9 mouse cellular contexts compared by ENCODE assay signal in the genomic region with DNA sequence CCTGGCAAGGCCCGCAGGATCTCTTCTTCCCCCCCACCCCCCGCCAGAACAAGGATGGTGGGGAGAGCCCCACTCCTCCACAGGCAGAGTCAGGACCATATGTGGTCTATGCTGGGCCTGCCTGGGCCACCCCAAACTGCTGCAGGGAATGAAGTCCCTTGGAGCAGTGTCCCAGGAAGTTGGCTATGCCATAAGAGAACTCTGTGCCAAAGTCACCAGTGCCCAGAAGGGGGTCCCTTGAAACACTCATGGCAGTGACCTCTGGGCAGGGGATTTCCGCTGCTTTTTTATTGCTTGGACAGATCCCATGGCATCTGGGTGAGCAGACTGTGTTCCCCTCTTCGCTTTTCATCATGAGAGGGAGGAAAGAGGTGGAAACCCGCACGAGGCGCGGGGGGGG. TPM values are rescaled to one million over a fixed set of nuclear protein-coding genes. Genes with fewer than 3 reads are reported as not detected.
A peak's percentile ranks its signal among the peaks of the same experiment; 100 is the strongest.
DNase-seq lines count a peak whose midpoint lies in the region; ATAC-seq lines count a peak whose summit lies in the region.
"Had no signal": no experiment of that assay in that cellular context is flagged by ENCODE, and none has a peak within 500 bp of the region (broad histone marks: within the 10 kb centered on the region; RNA-seq: fewer than 3 reads in every experiment).

No protein-coding gene starts in this region.

- 66% methylated on average over 7 of the region's 8 CpGs for WGBS in heart, embryonic 10.5 days
- WGBS in midbrain, embryonic 11.5 days: 62% methylated on average over 6 of the region's 8 CpGs
- 59% methylated on average over 8 of the region's 8 CpGs for WGBS in midbrain, embryonic 14.5 days
- 62% methylated on average over 7 of the region's 8 CpGs for WGBS in hindbrain, embryonic 15.5 days
- 67% methylated on average over 6 of the region's 8 CpGs for WGBS in neural tube, embryonic 15.5 days

- H3K36me3 ChIP-seq in heart, embryonic 10.5 days: peaks cover 15% of the 10 kb centered on the region
- peaks cover 4% of the 10 kb centered on the region; the same call in 1 of the 2 replicates for H3K36me3 ChIP-seq in midbrain, embryonic 11.5 days (ENCODE audit: control insufficient read depth, insufficient read depth, low read length)
- peaks cover 17% of the 10 kb centered on the region for H3K36me3 ChIP-seq in midbrain, embryonic 14.5 days (ENCODE audit: control insufficient read depth, insufficient read depth, low read length)
- no peaks in the 10 kb centered on the region for H3K36me3 ChIP-seq in hindbrain, embryonic 15.5 days
- H3K36me3 ChIP-seq in neural tube, embryonic 15.5 days: no peaks in the 10 kb centered on the region

- H3K4me3 ChIP-seq in heart, embryonic 10.5 days: no peak overlapping the region
- H3K4me3 ChIP-seq in midbrain, embryonic 11.5 days (ENCODE audit: low read depth, low read length): no peak overlapping the region
- no peak overlapping the region for H3K4me3 ChIP-seq in midbrain, embryonic 14.5 days (replicated peaks; ENCODE audit: low read depth, low read length)
- H3K4me3 ChIP-seq in hindbrain, embryonic 15.5 days: no peak overlapping the region
- no peak overlapping the region for H3K4me3 ChIP-seq in neural tube, embryonic 15.5 days (replicated peaks)
- H3K4me3 ChIP-seq: limb, embryonic 12.5 days had no signal

- no peaks in the 10 kb centered on the region for H3K9me3 ChIP-seq in heart, embryonic 10.5 days
- H3K9me3 ChIP-seq in midbrain, embryonic 11.5 days (ENCODE audit: control insufficient read depth, low read length): no peaks in the 10 kb centered on the region
- H3K9me3 ChIP-seq in midbrain, embryonic 14.5 days (ENCODE audit: control insufficient read depth, low read length): no peaks in the 10 kb centered on the region
- no peaks in the 10 kb centered on the region for H3K9me3 ChIP-seq in hindbrain, embryonic 15.5 days
- no peaks in the 10 kb centered on the region for H3K9me3 ChIP-seq in neural tube, embryonic 15.5 days (replicated peaks)
- H3K9me3 ChIP-seq: limb, embryonic 12.5 days had no signal

- DNase-seq in heart, embryonic 10.5 days (ENCODE audit: low spot score): no peak
- DNase-seq in heart, postnatal 25 days (ENCODE audit: low spot score): no peak
- no peak for DNase-seq in midbrain, embryonic 11.5 days (ENCODE audit: low spot score, missing footprints)
- no peak for DNase-seq in midbrain, embryonic 14.5 days
- no peak for DNase-seq in spleen, postnatal 36 days (ENCODE audit: low spot score in 2 of 2)
- DNase-seq: spleen, adult 18-20 months had no signal

- no peak for ATAC-seq in midbrain, embryonic 11.5 days (ENCODE audit: low FRiP score)
- no peak for ATAC-seq in midbrain, embryonic 14.5 days (ENCODE audit: low FRiP score, low TSS enrichment)
- no peak for ATAC-seq in hindbrain, embryonic 15.5 days (ENCODE audit: low FRiP score, low read depth)
- no peak for ATAC-seq in neural tube, embryonic 15.5 days (ENCODE audit: low FRiP score)

- no peak overlapping the region for H3K4me2 ChIP-seq in midbrain, embryonic 11.5 days
- H3K4me2 ChIP-seq in midbrain, embryonic 14.5 days (ENCODE audit: low read length): no peak overlapping the region
- no peak overlapping the region for H3K4me2 ChIP-seq in hindbrain, embryonic 15.5 days
- no peak overlapping the region; the same call in 1 of the 2 replicates for H3K4me2 ChIP-seq in neural tube, embryonic 15.5 days
- H3K4me2 ChIP-seq: limb, embryonic 12.5 days had no signal

- H3K27me3 ChIP-seq in heart, embryonic 10.5 days (ENCODE audit: insufficient read depth, poor library complexity, severe bottlenecking): no peaks in the 10 kb centered on the region
- H3K27me3 ChIP-seq in midbrain, embryonic 11.5 days (ENCODE audit: control insufficient read depth, insufficient read depth, low read length): no peaks in the 10 kb centered on the region
- H3K27me3 ChIP-seq in midbrain, embryonic 14.5 days (ENCODE audit: control insufficient read depth, insufficient read depth, low read length): no peaks in the 10 kb centered on the region
- no peaks in the 10 kb centered on the region for H3K27me3 ChIP-seq in hindbrain, embryonic 15.5 days
- H3K27me3 ChIP-seq in neural tube, embryonic 15.5 days (replicated peaks): no peaks in the 10 kb centered on the region
- H3K27me3 ChIP-seq: limb, embryonic 12.5 days had no signal

- H3K4me1 ChIP-seq in heart, embryonic 10.5 days: peaks cover 94% of the 10 kb centered on the region
- H3K4me1 ChIP-seq in midbrain, embryonic 11.5 days (ENCODE audit: control insufficient read depth, insufficient read depth, low read length): peaks cover 60% of the 10 kb centered on the region
- peaks cover 80% of the 10 kb centered on the region for H3K4me1 ChIP-seq in midbrain, embryonic 14.5 days (ENCODE audit: control insufficient read depth, insufficient read depth, low read length)
- H3K4me1 ChIP-seq in hindbrain, embryonic 15.5 days (replicated peaks): peaks cover 94% of the 10 kb centered on the region
- peaks cover 94% of the 10 kb centered on the region for H3K4me1 ChIP-seq in neural tube, embryonic 15.5 days

- intact Hi-C loops in heart, postnatal 25 days (cut with DNase I): loop anchor here (2.0 kb wide), 1 partner anchor 15 kb away; no protein-coding TSS in a partner anchor

- H3K9ac ChIP-seq in midbrain, embryonic 11.5 days (ENCODE audit: low read length): 0 out of 2 replicates have a peak overlapping the region, but pooled peaks have one; percentile 16
- H3K9ac ChIP-seq in midbrain, embryonic 14.5 days (replicated peaks; ENCODE audit: low read length): no peak overlapping the region
- no peak overlapping the region for H3K9ac ChIP-seq in hindbrain, embryonic 15.5 days
- H3K9ac ChIP-seq in neural tube, embryonic 15.5 days (replicated peaks): no peak overlapping the region

- 0 out of 2 replicates have a peak overlapping the region, but pooled peaks have one; percentile 37 for H3K27ac ChIP-seq in heart, embryonic 10.5 days
- no peak overlapping the region for H3K27ac ChIP-seq in midbrain, embryonic 11.5 days (ENCODE audit: low read depth, low read length)
- H3K27ac ChIP-seq in midbrain, embryonic 14.5 days (replicated peaks; ENCODE audit: low read depth, low read length): no peak overlapping the region
- peak overlapping the region; percentile 63 for H3K27ac ChIP-seq in hindbrain, embryonic 15.5 days (replicated peaks)
- H3K27ac ChIP-seq in neural tube, embryonic 15.5 days (replicated peaks): peak overlapping the region; percentile 28; the same call in 1 of the 2 replicates

RNA-seq across cellular contexts. Expression of a gene that starts 22.8 kb away (rescaled TPM):
- polyA plus RNA-seq in heart, embryonic 10.5 days (2016; fragmentation: Nextera tagmentation; extraction: Ambion mirVana): 7.7 and 12.9 TPM in 2 replicates
- 1 to 10 TPM; 7.8 to 8.3 TPM for total RNA-seq in heart, postnatal 25 days (2021)
- 17.6 and 20.6 TPM in 2 replicates for polyA plus RNA-seq in midbrain, embryonic 11.5 days (2014; fragmentation: Nextera tagmentation; extraction: Ambion mirVana)
- polyA plus RNA-seq in midbrain, embryonic 14.5 days (2014; fragmentation: Nextera tagmentation; extraction: Ambion mirVana): 20.0 and 25.9 TPM in 2 replicates
- polyA plus RNA-seq in hindbrain, embryonic 15.5 days (2015; fragmentation: Nextera tagmentation; extraction: Ambion mirVana): 11.5 and 12.5 TPM in 2 replicates
- polyA plus RNA-seq in neural tube, embryonic 15.5 days (2015; fragmentation: Nextera tagmentation; extraction: Ambion mirVana): 8.7 and 10.4 TPM in 2 replicates

Comparison
In these comparisons a context has a peak if more than half of its experiments do, and no peak if none do; other contexts are left out.
1. H3K27ac ChIP-seq: peak in heart, embryonic 10.5 days (single experiment), hindbrain, embryonic 15.5 days (single experiment) and neural tube, embryonic 15.5 days (single experiment); none in midbrain, embryonic 11.5 days (single experiment) and midbrain, embryonic 14.5 days (single experiment).